Mouse (Mus musculus): ENCODE results near the gene Mcur1.

Gene Mcur1

DNA sequence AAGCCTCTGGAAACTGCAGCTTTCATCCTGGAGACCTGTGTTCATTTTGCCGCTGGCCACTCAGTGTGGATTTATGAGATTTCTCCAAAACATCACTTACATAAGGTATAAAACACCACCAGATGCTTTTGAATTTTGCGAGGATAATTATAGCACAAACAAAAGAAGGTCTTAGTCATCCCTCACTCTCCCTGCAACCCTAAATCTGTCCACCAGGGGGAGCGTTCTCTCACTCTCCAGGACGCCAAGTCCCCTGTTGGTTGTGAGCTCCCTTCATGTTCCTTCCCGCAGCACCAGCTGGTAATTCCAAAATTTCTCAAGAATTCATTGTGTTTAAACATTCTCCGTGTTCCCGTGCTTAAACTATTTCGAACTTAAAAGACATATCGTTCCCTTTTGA, 5.4 kb upstream of the Mcur1 start:
- DNase-seq (ENCODE audit: low spot score in 2 of 2) = peak; percentile 62 to 73

GRCm38 (mm10) chr13:43564733-43565132, 4.7 kb upstream of the Mcur1 start:
- no peak for DNase-seq (ENCODE audit: low spot score in 2 of 2)

DNA sequence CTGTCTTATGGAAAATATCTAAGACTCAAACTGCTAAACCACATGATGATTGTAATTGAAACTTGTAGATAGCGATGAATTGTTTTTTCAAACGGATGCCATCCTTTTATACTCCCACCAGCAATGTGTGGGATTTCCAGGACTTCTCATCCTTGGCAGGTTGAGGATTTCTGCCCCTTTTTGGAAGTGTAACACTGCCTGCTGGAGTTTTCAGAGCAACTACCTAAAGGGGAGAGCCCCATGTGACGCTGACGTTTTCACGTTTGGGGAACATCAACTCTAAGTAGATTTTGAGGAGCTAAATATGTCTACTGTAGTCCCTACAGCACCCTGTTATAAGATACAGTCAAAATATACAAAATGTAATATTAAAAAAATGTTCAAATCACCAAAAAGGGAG, 2.7 kb upstream of the Mcur1 start:
- DNase-seq (ENCODE audit: low spot score in 2 of 2) = no peak

DNA sequence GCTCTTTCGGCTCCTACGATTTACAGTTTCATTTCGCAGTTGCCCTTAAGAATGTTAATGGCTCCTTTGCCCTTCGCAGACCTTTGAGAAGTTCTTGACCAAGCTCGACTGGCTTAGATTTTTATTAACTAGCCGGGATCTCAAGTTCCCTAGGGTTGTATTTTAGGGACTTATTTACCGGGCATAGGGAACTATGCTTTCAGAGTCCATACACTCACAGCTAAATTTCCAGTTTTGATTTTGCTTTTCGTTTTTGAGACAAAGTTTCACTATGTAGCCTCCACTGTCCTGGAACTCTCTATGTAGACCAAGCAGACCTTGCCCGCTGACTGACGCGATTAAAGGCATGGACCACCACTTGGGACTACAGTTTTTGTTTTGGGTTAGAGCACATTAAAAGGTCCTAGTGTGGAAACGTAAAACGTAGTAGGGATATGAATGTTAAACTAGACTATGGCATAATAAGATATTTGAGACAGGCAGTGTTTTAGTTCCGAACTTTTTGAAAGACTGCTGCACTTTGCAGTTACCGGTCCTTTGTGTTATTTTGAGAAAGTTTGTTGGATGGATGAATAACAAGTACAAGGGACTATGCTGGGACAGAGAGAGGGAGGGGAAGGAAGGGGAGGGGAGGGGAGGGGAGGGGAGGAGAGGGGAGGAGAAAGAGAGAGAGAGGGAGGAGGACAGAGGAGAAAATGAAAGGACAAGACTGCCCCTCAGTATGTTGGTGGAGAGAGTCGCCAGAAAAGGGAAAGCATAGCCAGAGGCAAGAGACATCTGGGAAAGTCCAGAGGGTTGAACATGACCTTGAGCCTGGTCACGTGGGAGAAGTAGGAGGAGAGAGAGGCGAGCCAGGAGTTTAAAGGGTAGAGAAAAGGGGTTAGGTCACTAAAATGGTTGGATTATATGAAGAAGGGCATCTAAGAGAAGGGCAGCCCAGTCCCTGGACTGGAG, 744 bp upstream of the Mcur1 start:
- DNase-seq (ENCODE audit: low spot score in 2 of 2) = no peak

GRCm38 (mm10) chr13:43558959-43559358, 1.0 kb downstream of the Mcur1 start:
- DNase-seq (ENCODE audit: low spot score in 2 of 2) = no peak

DNA sequence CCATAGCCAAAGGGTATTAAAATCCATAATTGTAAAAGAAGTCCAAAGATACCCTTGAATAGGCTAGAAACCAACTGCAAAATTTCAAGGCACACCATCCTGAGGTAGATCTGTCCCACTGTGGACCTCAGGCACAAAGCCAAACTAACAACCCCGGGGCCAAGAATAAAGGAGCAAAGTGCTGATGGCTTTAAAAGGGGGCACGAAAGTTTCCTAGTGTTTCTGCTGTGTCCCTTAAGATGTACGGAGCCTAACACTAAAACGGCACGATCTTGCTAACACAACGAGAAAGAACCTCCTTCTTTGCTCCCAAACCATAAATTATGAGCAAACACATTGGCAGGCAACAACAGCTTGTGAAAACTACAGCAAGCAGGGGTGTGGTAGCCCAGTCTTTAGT, 1.6 kb downstream of the Mcur1 start:
- DNase-seq (ENCODE audit: low spot score in 2 of 2) = no peak

DNA sequence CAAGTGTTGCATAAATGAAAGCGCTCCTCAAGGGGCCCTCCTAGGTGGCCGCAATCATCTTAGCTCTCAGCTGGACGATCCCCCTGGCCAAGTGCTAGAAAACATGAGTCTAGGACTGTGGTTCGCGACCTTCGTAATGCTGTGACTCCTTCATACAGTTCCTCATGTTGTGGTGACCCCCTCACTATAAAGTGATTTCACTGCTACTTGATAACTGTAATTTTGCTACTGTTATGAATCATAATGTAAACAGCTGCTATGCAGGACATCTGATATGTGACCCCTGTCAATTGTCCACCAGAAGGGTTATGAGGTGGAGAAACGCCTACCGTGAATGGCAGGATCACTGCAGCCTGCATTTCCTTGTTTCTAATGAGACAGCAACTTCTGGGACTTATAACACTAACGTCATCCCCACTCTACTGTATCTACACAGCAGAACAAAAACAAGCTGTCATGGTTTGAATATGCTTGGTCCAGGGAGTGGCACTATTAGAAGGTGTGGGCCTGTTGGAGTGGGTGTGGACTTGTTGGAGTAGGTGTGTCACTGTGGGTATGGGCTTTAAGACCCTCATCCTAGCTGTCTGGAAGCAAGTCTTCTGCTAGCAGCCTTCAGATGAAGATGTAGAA, 3.0 kb downstream of the Mcur1 start:
- no peak for DNase-seq (ENCODE audit: low spot score in 2 of 2)

DNA sequence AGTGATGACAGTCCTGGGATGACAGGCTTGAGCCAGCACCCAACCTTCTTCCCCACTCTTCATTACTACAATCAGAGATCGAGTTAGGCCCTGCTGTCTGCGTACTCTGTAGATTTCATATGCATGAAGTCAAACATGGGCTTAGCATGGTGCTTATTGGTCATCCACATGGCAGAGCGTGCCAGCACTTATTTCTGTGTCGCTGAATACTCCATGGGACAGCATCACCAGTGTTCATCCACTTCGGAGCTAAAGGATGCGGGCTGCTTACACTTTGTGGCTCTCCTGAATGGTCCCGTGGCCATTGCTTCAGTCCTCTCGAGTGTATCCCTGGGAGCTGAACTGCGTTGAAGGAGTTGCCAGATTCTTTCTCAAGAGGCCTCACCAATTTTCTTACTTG, 4.7 kb downstream of the Mcur1 start:
- no peak for DNase-seq (ENCODE audit: low spot score in 2 of 2)

- no peak for DNase-seq (ENCODE audit: low spot score in 2 of 2)
Measured at GRCm38 (mm10) chr13:43554827-43555226, 5.2 kb downstream of the Mcur1 start.

DNA sequence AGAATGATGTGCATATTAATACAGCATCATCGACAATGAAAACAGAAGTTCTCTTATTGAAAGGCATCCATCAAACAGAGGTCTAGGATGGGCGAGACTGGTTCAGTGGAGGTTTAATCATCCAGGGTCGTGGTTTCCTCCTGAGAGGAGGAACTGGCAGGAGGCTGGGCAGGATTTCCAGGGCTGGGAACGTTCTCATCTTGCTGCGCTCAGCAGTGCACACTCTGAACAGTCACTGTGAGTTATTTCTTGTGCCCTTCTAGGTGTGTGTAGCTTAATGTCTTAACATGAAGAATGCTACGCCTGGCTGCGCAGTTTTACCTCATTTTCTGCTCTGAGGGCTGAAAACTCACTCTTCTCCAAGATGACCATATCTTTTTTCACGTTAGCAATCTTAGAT, 9.3 kb downstream of the Mcur1 start:
- DNase-seq (ENCODE audit: low spot score in 2 of 2) = no peak

- DNase-seq (ENCODE audit: low spot score in 2 of 2) = no peak
Measured at GRCm38 (mm10) chr13:43549870-43550269, 10.1 kb downstream of the Mcur1 start.

DNA sequence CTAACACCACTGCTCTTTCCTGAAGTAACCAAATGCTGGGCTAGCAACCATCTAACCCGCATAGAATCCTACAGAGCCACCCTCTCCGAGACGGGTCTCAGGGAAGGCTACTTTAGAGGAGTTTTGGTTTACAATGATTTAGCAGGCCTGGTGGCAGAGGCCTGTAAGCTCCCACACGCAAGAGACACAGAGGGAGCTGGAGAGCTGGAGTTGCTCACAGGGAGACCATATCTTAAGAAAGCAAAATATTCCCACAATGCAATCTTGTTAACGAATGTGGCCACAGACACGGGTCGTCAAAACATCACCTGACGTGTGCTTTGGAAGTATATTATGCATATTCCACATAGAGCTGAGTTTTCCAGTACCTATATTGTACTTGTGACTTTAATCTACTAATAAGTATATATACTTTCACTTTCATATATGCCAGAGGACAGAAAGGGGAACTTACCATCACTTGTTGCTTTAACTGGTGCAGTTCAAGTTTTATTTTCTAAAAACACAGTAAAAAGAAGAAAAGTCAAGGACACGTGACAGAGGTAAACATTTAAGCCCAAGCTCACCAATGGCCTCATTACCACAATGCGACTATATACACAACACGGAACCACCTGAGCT, 10.8 kb downstream of the Mcur1 start:
- DNase-seq (ENCODE audit: low spot score in 2 of 2) = no peak

GRCm38 (mm10) chr13:43548617-43549016, 11.4 kb downstream of the Mcur1 start:
- DNase-seq (ENCODE audit: low spot score in 2 of 2) = no peak

- peak; percentile 73 to 82 for DNase-seq (ENCODE audit: low spot score in 2 of 2)
Measured at GRCm38 (mm10) chr13:43546861-43547260, 13.1 kb downstream of the Mcur1 start.

GRCm38 (mm10) chr13:43540205-43540815, 19.7 kb downstream of the Mcur1 start:
- DNase-seq (ENCODE audit: low spot score in 2 of 2) = no peak

GRCm38 (mm10) chr13:43539409-43539808, 20.6 kb downstream of the Mcur1 start:
- DNase-seq (ENCODE audit: low spot score in 2 of 2) = no peak

- no peak for DNase-seq (ENCODE audit: low spot score in 2 of 2)
Measured at GRCm38 (mm10) chr13:43537854-43538253, 22.1 kb downstream of the Mcur1 start.

DNA sequence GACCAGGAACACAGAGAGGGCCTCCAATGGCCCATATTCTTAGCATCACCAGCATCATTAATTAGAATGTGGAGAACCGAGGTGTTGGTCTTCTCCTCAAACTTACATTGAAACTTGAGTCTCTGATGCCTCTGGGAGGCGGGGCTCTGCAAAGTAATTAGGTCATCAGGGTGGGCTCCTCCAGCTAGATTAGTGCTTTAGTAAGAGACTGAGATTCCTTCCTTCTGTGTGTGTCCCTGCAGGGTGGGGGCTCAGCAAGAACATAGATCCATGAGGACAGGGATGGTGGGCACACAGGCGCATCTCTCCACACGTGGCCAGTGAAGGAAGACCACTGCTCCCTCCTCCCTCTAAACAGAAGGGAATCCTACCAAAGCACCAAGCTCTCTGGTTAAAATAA, 26.0 kb downstream of the Mcur1 start:
- no peak for DNase-seq (ENCODE audit: low spot score in 2 of 2)

DNA sequence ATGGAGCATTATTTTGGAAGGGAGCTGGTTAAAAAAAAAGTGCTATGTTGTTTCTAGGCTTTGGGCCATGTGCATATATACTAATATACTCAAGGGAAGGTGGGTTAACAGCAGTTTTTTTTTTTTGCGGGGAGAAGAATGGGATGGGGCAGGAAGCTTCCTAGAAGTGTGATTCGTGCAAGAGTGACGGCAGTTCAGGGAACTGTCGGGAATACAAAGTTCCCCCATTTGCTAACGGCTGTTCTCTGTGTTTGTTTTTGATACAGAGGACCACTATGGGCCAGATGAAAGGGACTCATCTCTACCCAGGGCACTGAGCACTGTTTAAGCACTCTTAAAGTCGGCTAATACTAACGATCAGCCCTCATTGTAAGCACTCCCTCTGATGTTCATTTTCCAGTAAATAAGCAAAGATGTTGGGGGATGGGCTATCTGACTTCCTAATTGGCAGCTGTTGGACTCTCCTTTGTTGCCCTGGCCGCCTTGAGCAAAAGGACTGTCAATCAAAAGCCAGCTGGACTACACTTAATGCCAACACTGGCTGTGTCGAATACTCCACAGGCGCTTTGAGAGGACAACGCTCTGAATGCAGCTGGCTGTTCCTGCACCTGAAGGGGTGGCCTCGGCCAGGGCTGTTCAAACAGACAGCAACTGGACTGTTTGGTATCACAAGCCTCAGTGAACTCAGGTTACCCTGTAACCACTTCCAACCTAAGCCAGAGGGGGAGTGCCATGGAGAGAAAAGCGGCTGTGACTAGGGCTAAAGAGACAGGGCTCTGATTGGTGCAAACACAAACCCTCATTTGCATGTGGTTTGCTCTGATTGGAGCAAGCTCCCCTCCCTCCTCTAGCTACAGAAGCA, 28.9 kb downstream of the Mcur1 start:
- DNase-seq (ENCODE audit: low spot score in 2 of 2) = peak; percentile 30 to 69

DNA sequence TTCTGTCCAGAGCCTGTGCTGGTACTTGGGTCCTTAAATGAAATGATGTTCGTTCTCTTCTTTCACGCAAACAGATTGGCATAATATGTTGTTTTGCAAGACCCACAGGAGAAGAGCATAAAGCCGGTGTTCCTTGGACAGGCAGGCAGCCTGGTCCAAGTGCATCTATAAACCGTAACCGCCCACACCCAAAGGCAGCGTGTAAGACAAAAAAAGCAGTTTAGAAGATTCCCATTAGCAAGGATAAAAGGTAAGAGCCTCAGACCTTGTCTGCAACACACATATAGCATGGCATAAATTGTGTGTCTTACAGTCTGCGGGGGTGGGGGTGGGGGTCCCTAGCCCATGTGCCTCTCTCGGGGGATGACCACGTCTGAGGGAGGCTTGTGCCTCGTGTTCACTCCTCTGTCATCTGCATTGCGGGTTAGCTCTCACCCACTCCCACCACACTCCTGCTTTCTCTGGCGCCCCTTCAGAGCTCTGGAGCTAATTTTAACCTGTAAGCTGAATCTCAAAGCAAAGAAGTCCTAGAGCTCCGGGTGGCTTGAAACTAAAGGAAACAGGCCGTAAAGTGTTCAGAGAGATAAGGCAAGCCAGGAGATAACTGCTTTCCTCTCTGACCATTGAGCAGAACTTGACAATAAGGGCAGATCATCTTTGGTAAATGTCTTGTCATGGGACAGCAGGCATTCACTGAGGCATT, 29.7 kb downstream of the Mcur1 start:
- no peak for DNase-seq (ENCODE audit: low spot score in 2 of 2)

- no peak for DNase-seq (ENCODE audit: low spot score in 2 of 2)
Measured at GRCm38 (mm10) chr13:43526289-43526688, 33.7 kb downstream of the Mcur1 start.
